Mouse (Mus musculus) liver, embryonic 14.5 days (tissue): ENCODE data around the gene Tex26.

ENCODE experiments used
- CTCF ChIP-seq: IDR thresholded peaks from 2 replicates; pipeline ENCODE4 v1.5.1; 2016; ENCODE audit warnings: antibody characterized with exemption, low read depth, control low read depth
- EP300 ChIP-seq: IDR thresholded peaks from 2 replicates; pipeline ENCODE4 v1.6.1; 2016; ENCODE audit warnings: antibody characterized with exemption, low read depth

GRCm38 (mm10) chr5:149513438-149514086 is 74.1 kb downstream of the Tex26 start:
- no peak for TF ChIP-seq EP300
- no peak for TF ChIP-seq CTCF
